Mouse (Mus musculus): ENCODE measurements around the gene Gpr183.

The Gpr183 gene

GRCm38 (mm10) chr14:121903381-121903876 is 61.6 kb downstream of the Gpr183 start:
- no peak for DNase-seq (ENCODE audit: low spot score in 2 of 2)
